Mouse (Mus musculus) CH12.LX (cell line): ENCODE measurements around the gene Mogat2.

Experiments used
- BHLHE40 ChIP-seq: IDR thresholded peaks from 2 replicates; pipeline ENCODE4 v1.6.1; 2011; ENCODE audit warnings: mild to moderate bottlenecking, low read depth, low read length, improper control_type of control experiment
- CTCF ChIP-seq, 2 experiments: IDR thresholded peaks in 1 of 2; conservative IDR thresholded peaks in 1 of 2; 2 replicates each; pipeline ENCODE4 v1.5.1; 2011 to 2012; ENCODE audit warnings: low read depth in 2 of 2, low read length in 2 of 2, improper control_type of control experiment in 1 of 2, inconsistent platforms in 1 of 2, mild to moderate bottlenecking in 1 of 2, moderate library complexity in 1 of 2
- JUN ChIP-seq: IDR thresholded peaks from 2 replicates; pipeline ENCODE4 v1.6.1; 2011; ENCODE audit warnings: low read depth, mild to moderate bottlenecking, low read length, improper control_type of control experiment, moderate library complexity; ENCODE audit not compliant: insufficient read depth
- MAX ChIP-seq: IDR thresholded peaks from 2 replicates; pipeline ENCODE4 v1.6.1; 2011; ENCODE audit warnings: low read length, improper control_type of control experiment
- MAZ ChIP-seq: IDR thresholded peaks from 2 replicates; pipeline ENCODE4 v1.6.1; 2012; ENCODE audit warnings: low read depth, mild to moderate bottlenecking, inconsistent platforms, low read length, improper control_type of control experiment, moderate library complexity
- NRF1 ChIP-seq: IDR thresholded peaks from 2 replicates; pipeline ENCODE4 v1.6.1; 2014; ENCODE audit warnings: low read depth, mild to moderate bottlenecking, inconsistent platforms, low read length, improper control_type of control experiment, moderate library complexity
- POLR2A ChIP-seq: IDR thresholded peaks from 2 replicates; pipeline ENCODE4 v1.6.1; 2011; ENCODE audit warnings: low read depth, mild to moderate bottlenecking, improper control_type of control experiment, low read length
- RAD21 ChIP-seq: IDR thresholded peaks from 2 replicates; pipeline ENCODE4 v1.6.1; 2011; ENCODE audit warnings: low read depth, mild to moderate bottlenecking, low read length, improper control_type of control experiment, moderate library complexity
- SIN3A ChIP-seq: IDR thresholded peaks from 2 replicates; pipeline ENCODE4 v1.6.1; 2012; ENCODE audit warnings: low read length, improper control_type of control experiment, inconsistent platforms
- ZC3H11A ChIP-seq: IDR thresholded peaks from 2 replicates; pipeline ENCODE4 v1.6.1; 2012; ENCODE audit warnings: low read depth, mild to moderate bottlenecking, inconsistent platforms, low read length, improper control_type of control experiment
- ZMIZ1 ChIP-seq: IDR thresholded peaks from 2 replicates; pipeline ENCODE4 v1.6.1; 2012; ENCODE audit warnings: low read depth, mild to moderate bottlenecking, inconsistent platforms, low read length, improper control_type of control experiment

DNA sequence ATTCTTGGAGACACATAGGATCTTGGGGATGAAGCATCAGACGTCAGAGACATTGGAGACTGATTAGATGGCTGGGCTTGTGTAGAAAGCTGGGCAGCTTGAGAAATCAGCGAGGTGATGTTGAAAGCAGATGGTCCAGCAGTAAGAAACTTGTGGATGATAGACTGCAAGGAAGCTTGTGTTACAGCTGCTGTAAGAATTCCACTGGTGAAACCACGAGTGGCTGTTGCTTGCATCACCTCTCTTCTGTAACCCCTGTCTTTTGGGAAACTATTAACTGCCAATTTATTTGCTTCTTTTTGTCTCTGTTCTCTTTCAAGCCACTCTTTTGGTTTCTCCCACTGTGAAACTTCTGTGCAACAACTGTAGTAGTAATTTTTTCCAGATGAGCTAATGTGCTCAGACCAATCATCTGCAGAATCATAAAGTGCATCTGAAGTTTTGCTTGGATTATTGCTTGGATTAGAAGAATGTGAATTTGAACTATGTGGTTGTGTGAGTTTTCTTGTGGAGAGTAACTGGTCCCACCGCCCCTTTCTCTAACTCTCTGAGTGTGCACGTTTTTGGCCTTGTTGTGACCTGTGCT is 9.8 kb upstream of the Mogat2 start:
- TF ChIP-seq BHLHE40 (no peak), CTCF (conservative IDR thresholded peaks at IDR 0.05 in 1 of 2, IDR thresholded peaks at IDR 0.05 in 1 of 2; ENCODE audit: low read depth in 2 of 2, low read length in 2 of 2) (no peak), ZMIZ1 (no peak), SIN3A (no peak), POLR2A (no peak), ZC3H11A (no peak), RAD21 (no peak), MAX (no peak), MAZ (no peak), NRF1 (no peak), JUN (peak; percentile 46; the same call in 1 of the 2 replicates)
